Mouse (Mus musculus) G1E (cell line): ENCODE measurements around the gene Rhbg. TPM values are rescaled to one million over a fixed set of nuclear protein-coding genes. Genes with fewer than 3 reads are reported as not detected.

Experiments
- ATAC-seq: 2 replicates; pipeline ENCODE4 v1.8.0; 2016; ENCODE audit warnings: mild to moderate bottlenecking; ENCODE audit not compliant: insufficient number of reproducible peaks, poor library complexity, low FRiP score, severe bottlenecking; ENCODE audit errors: extremely low read depth
- DNase-seq: peaks from one replicate; pipeline ENCODE4 v3.0.0; 2012; ENCODE audit warnings: low spot score
- H3K27me3 ChIP-seq: 2 replicates; pipeline ENCODE4 v1.6.1; 2012; ENCODE audit warnings: mild to moderate bottlenecking, low read length, inconsistent platforms; ENCODE audit not compliant: insufficient read depth
- H3K36me3 ChIP-seq: replicated peaks from 2 replicates; pipeline ENCODE3; 2012; ENCODE audit warnings: mild to moderate bottlenecking, inconsistent platforms
- H3K4me1 ChIP-seq: 2 replicates; pipeline ENCODE4 v1.6.1; 2012; ENCODE audit warnings: low read depth, low read length, inconsistent platforms, mixed read lengths; ENCODE audit not compliant: insufficient read depth
- H3K4me3 ChIP-seq: 2 replicates; pipeline ENCODE4 v1.5.1; 2012; ENCODE audit warnings: low read depth, mild to moderate bottlenecking, inconsistent platforms, low read length, moderate library complexity, mixed read lengths
- H3K9me3 ChIP-seq: replicated peaks from 2 replicates; pipeline ENCODE4 v1.6.1; 2012; ENCODE audit warnings: inconsistent platforms
- CTCF ChIP-seq: IDR thresholded peaks from 2 replicates; pipeline ENCODE4 v1.5.1; 2012; ENCODE audit warnings: low read depth, low read length, inconsistent platforms, mixed read lengths
- GATA1 ChIP-seq: IDR thresholded peaks from 2 replicates; pipeline ENCODE4 v1.6.1; 2012; ENCODE audit warnings: borderline replicate concordance, low read length, inconsistent platforms, mixed read lengths
- GATA2 ChIP-seq: IDR thresholded peaks from 2 replicates; pipeline ENCODE4 v1.6.1; 2012; ENCODE audit warnings: low read depth, low read length, inconsistent platforms, borderline replicate concordance
- POLR2AphosphoS5 ChIP-seq: IDR thresholded peaks from 2 replicates; pipeline ENCODE4 v1.6.1; 2012; ENCODE audit warnings: low read depth, low read length, inconsistent platforms; ENCODE audit not compliant: insufficient replicate concordance
- TAL1 ChIP-seq: conservative IDR thresholded peaks from 2 replicates; pipeline ENCODE4 v1.6.1; 2012; ENCODE audit warnings: low read depth, low read length, inconsistent platforms, mixed read lengths
- polyA plus RNA-seq: library from polyadenylated mRNA; stranded (reverse); fragments of >175 nt; gene quantifications from 2 replicates; pipeline ENCODE4 v1.2.3, GENCODE M21; 2012
- total RNA-seq, 2 experiments: library from RNA; stranded (forward) in 1 of 2; stranded (reverse) in 1 of 2; fragments of 200-1000 nt in 1 of 2; fragments of >200 nt in 1 of 2; fragmentation: Nextera tagmentation in 1 of 2; gene quantifications; 2 replicates each; pipeline ENCODE4 v1.2.3; 2014 to 2017

The Rhbg gene
- total and polyA plus RNA-seq, 3 experiments = not detected

DNA sequence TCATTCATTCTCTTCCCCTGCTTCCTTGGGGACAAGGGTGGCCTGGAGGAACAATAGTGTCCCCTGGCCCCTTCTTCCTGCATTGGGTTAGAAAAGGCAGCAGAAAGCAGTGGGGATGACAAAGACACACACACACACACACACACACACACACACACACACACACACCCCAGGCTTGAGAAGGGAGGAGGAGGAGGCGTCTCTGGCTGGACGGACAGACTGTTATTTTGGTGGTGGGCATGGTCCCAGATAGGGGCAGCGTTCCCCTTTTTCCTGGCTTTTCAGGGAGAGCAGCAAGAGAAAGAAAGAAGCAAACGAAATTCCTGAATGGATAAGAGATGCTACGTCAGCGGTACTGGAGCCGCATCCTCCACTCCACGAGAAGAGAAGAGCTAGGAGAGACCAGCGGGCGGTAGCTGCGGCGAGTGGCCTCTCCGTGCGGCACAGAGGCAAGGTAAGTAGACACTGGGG, 47.6 kb downstream of the Rhbg start:
- Histone ChIP-seq H3K4me3 (no peak overlapping the region), H3K36me3 (no peaks in the 10 kb centered on the region), H3K9me3 (no peaks in the 10 kb centered on the region), H3K27me3 (peaks cover 53% of the 10 kb centered on the region), H3K4me1 (no peaks in the 10 kb centered on the region)
- DNase-seq (no peak), ATAC-seq (no peak)
- TF ChIP-seq CTCF (no peak), POLR2AphosphoS5 (no peak), GATA2 (no peak), TAL1 (no peak)

DNA sequence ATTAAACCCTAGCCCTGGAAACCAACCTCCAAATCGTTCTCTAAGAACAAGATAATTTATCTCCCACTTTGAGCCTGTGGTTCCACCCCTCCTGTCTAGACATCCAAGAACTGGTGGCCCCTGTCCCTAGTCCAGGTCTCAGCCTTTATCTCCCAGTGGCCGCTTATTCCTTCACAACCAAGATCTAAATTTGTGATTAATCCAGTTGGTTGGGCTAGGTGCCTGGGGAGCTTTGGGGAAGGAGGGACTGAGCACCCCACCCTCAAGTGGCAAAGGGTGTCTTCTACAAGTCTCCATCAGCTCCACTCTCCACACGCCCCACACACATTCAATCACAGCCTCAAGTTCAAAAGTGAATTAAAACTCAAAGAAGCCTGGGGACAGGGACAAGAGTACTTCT, 48.0 kb downstream of the Rhbg start:
- TF ChIP-seq GATA2 (no peak), TAL1 (no peak), CTCF (no peak), GATA1 (no peak), POLR2AphosphoS5 (no peak)
- peaks cover 57% of the 10 kb centered on the region for H3K27me3 ChIP-seq
- no peaks in the 10 kb centered on the region for H3K36me3 ChIP-seq
- ATAC-seq (no peak), DNase-seq (no peak)
- no peaks in the 10 kb centered on the region for H3K4me1 ChIP-seq
- no peak overlapping the region for H3K4me3 ChIP-seq
- H3K9me3 ChIP-seq = no peaks in the 10 kb centered on the region

DNA sequence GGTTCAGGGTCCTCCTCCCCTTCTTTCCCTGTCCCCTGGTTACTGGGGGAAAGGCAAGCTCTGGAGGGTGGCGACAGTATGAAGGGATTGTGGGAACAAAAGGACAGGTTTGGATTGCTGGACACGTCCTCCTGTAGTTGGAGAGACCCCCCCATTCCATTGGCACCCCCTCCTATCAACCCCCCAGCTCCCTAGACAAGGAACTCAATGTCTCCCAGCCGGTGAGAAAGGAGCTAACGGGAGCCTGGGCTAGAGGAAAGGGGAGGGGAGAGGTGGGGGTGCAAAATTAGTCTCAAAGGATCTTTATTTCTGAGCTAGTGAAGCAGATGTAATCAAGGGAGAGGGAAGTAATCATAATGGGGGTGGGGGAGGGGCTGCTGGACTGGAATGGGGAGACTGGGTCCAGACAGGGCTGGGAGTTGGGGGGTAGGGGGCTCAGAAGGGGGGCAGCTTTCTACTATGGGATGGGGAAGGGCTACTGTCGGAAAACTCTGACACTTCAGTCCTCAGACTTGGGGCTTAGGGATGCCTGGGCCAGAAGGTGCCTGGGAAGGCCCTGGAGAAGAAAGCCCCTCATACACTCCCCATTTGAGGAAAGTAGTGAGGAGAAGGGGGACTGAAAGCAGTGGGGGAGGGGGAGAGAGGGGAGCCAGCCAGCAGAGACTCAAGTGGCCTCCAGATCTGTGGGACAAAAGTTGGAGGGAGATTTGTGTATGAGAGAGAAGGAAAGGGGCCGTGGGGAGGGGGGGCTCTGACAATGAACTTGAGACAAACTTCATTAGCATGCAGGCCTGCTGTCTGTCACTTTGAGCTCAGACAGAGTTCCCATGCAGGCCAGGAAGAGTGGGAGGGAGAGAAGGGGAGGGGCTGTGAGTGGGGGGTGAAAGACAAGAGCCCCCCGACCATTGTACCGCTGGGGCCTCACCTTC, 48.7 kb downstream of the Rhbg start:
- H3K9me3 ChIP-seq = no peaks in the 10 kb centered on the region
- no peak overlapping the region for H3K4me3 ChIP-seq
- peaks cover 61% of the 10 kb centered on the region for H3K27me3 ChIP-seq
- no peaks in the 10 kb centered on the region for H3K4me1 ChIP-seq
- no peaks in the 10 kb centered on the region for H3K36me3 ChIP-seq
- ATAC-seq (no peak), DNase-seq (no peak)
- no peak for TF ChIP-seq CTCF
- no peak for TF ChIP-seq POLR2AphosphoS5
- no peak for TF ChIP-seq GATA2
- TF ChIP-seq GATA1 = no peak
- TF ChIP-seq TAL1 = no peak

DNA sequence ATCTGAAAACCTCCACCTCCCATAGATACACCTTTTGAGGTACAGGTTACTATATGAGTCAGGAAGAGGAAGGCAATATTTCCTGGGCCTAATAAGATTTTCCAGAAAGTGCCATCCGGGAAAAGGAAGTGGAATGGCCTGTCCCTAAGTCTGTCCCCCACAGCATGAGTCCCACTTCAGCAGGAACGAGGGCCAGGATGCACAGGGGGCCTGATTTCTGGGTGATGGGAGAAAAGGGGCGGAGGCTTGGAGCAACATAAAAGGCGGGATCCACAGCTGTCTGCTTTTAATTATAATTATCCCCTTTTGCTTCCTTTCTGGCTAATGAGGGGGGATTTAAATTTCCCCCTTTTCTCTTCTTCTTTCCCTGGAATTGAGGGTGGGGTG, 49.3 kb downstream of the Rhbg start:
- ATAC-seq (no peak), DNase-seq (no peak)
- no peaks in the 10 kb centered on the region for H3K4me1 ChIP-seq
- no peaks in the 10 kb centered on the region for H3K9me3 ChIP-seq
- H3K36me3 ChIP-seq = no peaks in the 10 kb centered on the region
- H3K27me3 ChIP-seq = peaks cover 64% of the 10 kb centered on the region
- TF ChIP-seq GATA2 (no peak), GATA1 (no peak), POLR2AphosphoS5 (no peak), TAL1 (no peak), CTCF (no peak)
- H3K4me3 ChIP-seq = no peak overlapping the region

DNA sequence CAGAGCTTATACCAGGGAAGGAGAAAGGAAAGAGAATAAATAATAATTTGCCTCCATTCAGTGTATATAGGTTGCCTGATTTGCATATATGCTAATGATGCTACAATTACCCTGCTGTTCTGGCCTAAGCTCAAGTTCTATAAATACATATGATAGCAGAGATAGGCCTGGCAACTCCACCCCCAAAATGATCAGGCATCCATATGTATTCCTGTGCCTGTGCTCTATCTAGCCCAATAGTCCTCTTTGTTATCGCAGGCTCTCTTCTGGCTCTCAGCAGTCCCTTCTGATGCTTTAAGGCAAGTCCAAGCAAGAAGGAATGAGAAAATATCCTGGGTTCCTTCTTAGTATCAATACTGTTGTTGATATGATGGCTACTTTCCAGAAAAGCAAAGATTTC, 49.8 kb downstream of the Rhbg start:
- Histone ChIP-seq H3K4me1 (no peaks in the 10 kb centered on the region), H3K27me3 (peaks cover 62% of the 10 kb centered on the region), H3K4me3 (no peak overlapping the region), H3K9me3 (no peaks in the 10 kb centered on the region), H3K36me3 (no peaks in the 10 kb centered on the region)
- no peak for TF ChIP-seq POLR2AphosphoS5
- TF ChIP-seq GATA1 = no peak
- TF ChIP-seq GATA2 = no peak
- TF ChIP-seq TAL1 = no peak
- no peak for TF ChIP-seq CTCF
- DNase-seq = no peak
- no peak for ATAC-seq

DNA sequence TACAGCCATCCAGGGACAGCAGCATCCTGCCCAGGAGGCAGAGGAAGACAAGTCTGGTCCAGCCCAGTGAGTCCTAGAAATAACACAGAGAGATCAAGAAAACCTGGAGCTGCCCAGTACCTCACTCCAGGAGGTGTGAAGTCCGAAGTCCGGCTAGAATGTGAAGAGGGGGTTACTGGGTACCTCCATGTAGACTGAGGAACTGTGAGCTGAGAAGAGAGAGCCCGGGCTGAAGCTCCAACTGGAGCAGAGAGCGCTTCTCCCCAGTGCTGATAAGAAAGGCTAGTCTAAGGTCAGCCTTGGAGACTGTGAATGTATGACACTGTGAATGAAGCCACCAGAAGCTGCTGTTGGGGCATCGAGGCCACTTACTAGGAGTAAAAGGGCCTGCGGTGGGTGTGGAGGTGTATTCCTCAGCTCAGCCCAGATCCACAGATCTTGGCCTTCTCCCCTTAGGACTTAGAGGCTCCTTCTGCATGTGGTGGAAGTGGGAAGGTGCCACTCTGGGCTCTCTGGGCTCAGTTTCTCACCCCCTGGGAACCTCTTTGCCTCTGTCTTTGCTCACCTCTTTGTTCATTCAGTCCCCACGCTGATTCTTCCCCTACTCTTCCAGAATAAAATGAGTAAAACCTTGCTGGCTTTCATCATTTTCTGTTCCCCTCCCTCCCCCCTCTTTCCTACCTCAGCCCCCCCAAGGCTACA, 50.4 kb downstream of the Rhbg start:
- H3K36me3 ChIP-seq = no peaks in the 10 kb centered on the region

More for the DNA sequence above, 50.4 kb downstream of the Rhbg start:
- no peak for TF ChIP-seq GATA2
- no peak for TF ChIP-seq POLR2AphosphoS5
- no peak for TF ChIP-seq TAL1
- TF ChIP-seq GATA1 = no peak
- TF ChIP-seq CTCF = no peak
- Histone ChIP-seq H3K4me3 (no peak overlapping the region), H3K27me3 (peaks cover 56% of the 10 kb centered on the region), H3K4me1 (no peaks in the 10 kb centered on the region), H3K9me3 (no peaks in the 10 kb centered on the region)
- ATAC-seq (no peak), DNase-seq (no peak)
